Mouse (Mus musculus) MEL (cell line): Measurements from ENCODE around the gene Stk40. TPM values are rescaled to one million over a fixed set of nuclear protein-coding genes. Genes with fewer than 3 reads are reported as not detected.

Experiments used
- DNase-seq: peaks from one replicate; pipeline ENCODE4 v3.0.0; 2011; ENCODE audit warnings: low read depth, low spot score
- H3K27ac ChIP-seq: 2 replicates; pipeline ENCODE4 v1.5.1; 2012; ENCODE audit warnings: low read depth, mild to moderate bottlenecking, control low read depth, low read length, moderate library complexity; ENCODE audit not compliant: control insufficient read depth
- H3K27me3 ChIP-seq, 2 experiments: fragments of 150-350 bp in 1 of 2; sonication (generic) in 1 of 2; 2 replicates each; pipeline ENCODE4 v1.6.1; 2012; ENCODE audit warnings: low read length in 2 of 2, mild to moderate bottlenecking in 2 of 2, improper control_type of control experiment in 1 of 2, moderate library complexity in 1 of 2; ENCODE audit not compliant: insufficient read depth in 2 of 2, control insufficient read depth in 1 of 2
- H3K36me3 ChIP-seq, 2 experiments: 2 replicates each; pipeline ENCODE4 v1.6.1; 2012 to 2014; ENCODE audit warnings: low read length in 2 of 2, improper control_type of control experiment in 1 of 2, inconsistent platforms in 1 of 2, mild to moderate bottlenecking in 1 of 2; ENCODE audit not compliant: insufficient read depth in 2 of 2, control insufficient read depth in 1 of 2
- H3K4me1 ChIP-seq, 2 experiments: fragments of 150-350 bp in 1 of 2; sonication (generic) in 1 of 2; 2 replicates each; pipeline ENCODE4 v1.6.1; 2012; ENCODE audit warnings: low read length in 2 of 2, improper control_type of control experiment in 1 of 2, mild to moderate bottlenecking in 1 of 2; ENCODE audit not compliant: insufficient read depth in 2 of 2, control insufficient read depth in 1 of 2
- H3K4me3 ChIP-seq, 2 experiments: fragments of 150-350 bp in 1 of 2; sonication (generic) in 1 of 2; 2 replicates each; pipeline ENCODE4 v1.5.1; 2012; ENCODE audit warnings: low read depth in 2 of 2, low read length in 2 of 2, mild to moderate bottlenecking in 2 of 2, moderate library complexity in 2 of 2, control low read depth in 1 of 2, improper control_type of control experiment in 1 of 2; ENCODE audit not compliant: control insufficient read depth in 1 of 2, insufficient read depth in 1 of 2
- H3K79me2 ChIP-seq: 2 replicates; pipeline ENCODE4 v1.6.1; 2012; ENCODE audit warnings: mild to moderate bottlenecking, low read length, moderate library complexity; ENCODE audit not compliant: control insufficient read depth, poor library complexity, insufficient read depth
- H3K9ac ChIP-seq: 2 replicates; pipeline ENCODE4 v1.6.1; 2012; ENCODE audit warnings: low read depth, mild to moderate bottlenecking, control low read depth, low read length, moderate library complexity; ENCODE audit not compliant: control insufficient read depth, poor library complexity, severe bottlenecking
- H3K9me3 ChIP-seq: fragments of 150-350 bp; sonication (generic); replicated peaks from 2 replicates; pipeline ENCODE4 v1.6.1; 2012; ENCODE audit warnings: mild to moderate bottlenecking, low read length, improper control_type of control experiment, moderate library complexity; ENCODE audit not compliant: insufficient read depth
- BHLHE40 ChIP-seq: IDR thresholded peaks from 2 replicates; pipeline ENCODE4 v1.6.1; 2012; ENCODE audit warnings: low read depth, mild to moderate bottlenecking, inconsistent platforms, low read length, improper control_type of control experiment, borderline replicate concordance
- CHD1 ChIP-seq: IDR thresholded peaks from 2 replicates; pipeline ENCODE4 v1.6.1; 2012; ENCODE audit warnings: low read depth, mild to moderate bottlenecking, inconsistent platforms, low read length, improper control_type of control experiment
- CHD2 ChIP-seq: IDR thresholded peaks from 2 replicates; pipeline ENCODE4 v1.6.1; 2011; ENCODE audit warnings: low read length, improper control_type of control experiment
- CTCF ChIP-seq, 3 experiments: IDR thresholded peaks in 2 of 3; conservative IDR thresholded peaks in 1 of 3; 2 replicates each; pipeline ENCODE4 v1.5.1; 2011 to 2012; ENCODE audit warnings: low read length in 3 of 3, low read depth in 2 of 3, mild to moderate bottlenecking in 2 of 3, improper control_type of control experiment in 1 of 3, inconsistent platforms in 1 of 3, mixed read lengths in 1 of 3, moderate library complexity in 1 of 3; ENCODE audit not compliant: control insufficient read depth in 1 of 3, insufficient read depth in 1 of 3, poor library complexity in 1 of 3, severe bottlenecking in 1 of 3
- ELF1 ChIP-seq: IDR thresholded peaks from 2 replicates; pipeline ENCODE4 v1.6.1; 2014; ENCODE audit warnings: low read depth, mild to moderate bottlenecking, inconsistent platforms, low read length, improper control_type of control experiment, moderate library complexity
- EP300 ChIP-seq, 2 experiments: IDR thresholded peaks; 2 replicates each; pipeline ENCODE4 v1.6.1; 2011; ENCODE audit warnings: improper control_type of control experiment in 2 of 2, low read length in 2 of 2, low read depth in 1 of 2, mild to moderate bottlenecking in 1 of 2
- GABPA ChIP-seq: IDR thresholded peaks from 2 replicates; pipeline ENCODE4 v1.6.1; 2012; ENCODE audit warnings: low read depth, mild to moderate bottlenecking, inconsistent platforms, low read length, improper control_type of control experiment, moderate library complexity
- GATA1 ChIP-seq: IDR thresholded peaks from 2 replicates; pipeline ENCODE4 v1.6.1; 2011; ENCODE audit warnings: low read depth, low read length, improper control_type of control experiment
- HCFC1 ChIP-seq: IDR thresholded peaks from 2 replicates; pipeline ENCODE4 v1.6.1; 2012; ENCODE audit warnings: low read depth, mild to moderate bottlenecking, inconsistent platforms, low read length, improper control_type of control experiment, moderate library complexity
- MAX ChIP-seq: IDR thresholded peaks from 2 replicates; pipeline ENCODE4 v1.6.1; 2011; ENCODE audit warnings: low read length, improper control_type of control experiment
- MAZ ChIP-seq: IDR thresholded peaks from 2 replicates; pipeline ENCODE4 v1.6.1; 2012; ENCODE audit warnings: low read depth, mild to moderate bottlenecking, inconsistent platforms, low read length, improper control_type of control experiment
- MEF2A ChIP-seq: IDR thresholded peaks from 2 replicates; pipeline ENCODE4 v1.6.1; 2014; ENCODE audit warnings: low read depth, mild to moderate bottlenecking, inconsistent platforms, low read length, improper control_type of control experiment; ENCODE audit not compliant: poor library complexity, insufficient replicate concordance, severe bottlenecking; ENCODE audit errors: extremely low read depth
- MYB ChIP-seq: IDR thresholded peaks from 2 replicates; pipeline ENCODE4 v1.6.1; 2011; ENCODE audit warnings: mild to moderate bottlenecking, low read depth, low read length, improper control_type of control experiment
- MYC ChIP-seq: IDR thresholded peaks from 2 replicates; pipeline ENCODE4 v1.6.1; 2011; ENCODE audit warnings: low read depth, mild to moderate bottlenecking, low read length, improper control_type of control experiment, moderate library complexity
- NELFE ChIP-seq: IDR thresholded peaks from 2 replicates; pipeline ENCODE4 v1.6.1; 2011; ENCODE audit warnings: low read depth, low read length, improper control_type of control experiment
- POLR2A ChIP-seq, 2 experiments: IDR thresholded peaks; 2 replicates each; pipeline ENCODE4 v1.6.1; 2011 to 2012; ENCODE audit warnings: low read length in 2 of 2, mild to moderate bottlenecking in 2 of 2, control low read depth in 1 of 2, improper control_type of control experiment in 1 of 2, low read depth in 1 of 2, moderate library complexity in 1 of 2; ENCODE audit not compliant: control insufficient read depth in 1 of 2, insufficient read depth in 1 of 2, poor library complexity in 1 of 2
- POLR2AphosphoS2 ChIP-seq: IDR thresholded peaks from 2 replicates; pipeline ENCODE4 v1.6.1; 2011; ENCODE audit warnings: low read length, improper control_type of control experiment
- POLR2AphosphoS5 ChIP-seq: IDR thresholded peaks from 2 replicates; pipeline ENCODE4 v1.6.1; 2012; ENCODE audit warnings: low read depth, borderline replicate concordance, mild to moderate bottlenecking, inconsistent platforms, low read length, moderate library complexity, mixed read lengths
- RAD21 ChIP-seq: IDR thresholded peaks from 2 replicates; pipeline ENCODE4 v1.6.1; 2011; ENCODE audit warnings: mild to moderate bottlenecking, low read depth, low read length, improper control_type of control experiment
- RCOR1 ChIP-seq: IDR thresholded peaks from 2 replicates; pipeline ENCODE4 v1.6.1; 2012; ENCODE audit warnings: low read depth, mild to moderate bottlenecking, inconsistent platforms, low read length, improper control_type of control experiment
- SIN3A ChIP-seq: IDR thresholded peaks from 2 replicates; pipeline ENCODE4 v1.6.1; 2012; ENCODE audit warnings: low read length, improper control_type of control experiment, inconsistent platforms
- TAL1 ChIP-seq: IDR thresholded peaks from 2 replicates; pipeline ENCODE4 v1.6.1; 2012; ENCODE audit warnings: mild to moderate bottlenecking, inconsistent platforms, low read length, moderate library complexity, mixed read lengths
- TBP ChIP-seq: IDR thresholded peaks from 2 replicates; pipeline ENCODE4 v1.8.0; 2011; ENCODE audit warnings: low read depth, low read length, improper control_type of control experiment
- UBTF ChIP-seq: IDR thresholded peaks from 2 replicates; pipeline ENCODE4 v1.6.1; 2012; ENCODE audit warnings: low read depth, mild to moderate bottlenecking, inconsistent platforms, low read length, improper control_type of control experiment, moderate library complexity, borderline replicate concordance; ENCODE audit not compliant: insufficient read depth
- USF2 ChIP-seq, 2 experiments: IDR thresholded peaks; 2 replicates each; pipeline ENCODE4 v1.6.1; 2011 to 2012; ENCODE audit warnings: improper control_type of control experiment in 2 of 2, low read length in 2 of 2, borderline replicate concordance in 1 of 2, inconsistent platforms in 1 of 2, low read depth in 1 of 2, mild to moderate bottlenecking in 1 of 2; ENCODE audit not compliant: insufficient read depth in 1 of 2
- ZC3H11A ChIP-seq: IDR thresholded peaks from 2 replicates; pipeline ENCODE4 v1.6.1; 2012; ENCODE audit warnings: low read depth, mild to moderate bottlenecking, inconsistent platforms, low read length, improper control_type of control experiment
- ZKSCAN1 ChIP-seq: IDR thresholded peaks from 2 replicates; pipeline ENCODE4 v1.6.1; 2012; ENCODE audit warnings: low read depth, mild to moderate bottlenecking, inconsistent platforms, low read length, improper control_type of control experiment, moderate library complexity
- ZNF384 ChIP-seq: IDR thresholded peaks from 2 replicates; pipeline ENCODE4 v1.6.1; 2012; ENCODE audit warnings: low read depth, mild to moderate bottlenecking, inconsistent platforms, low read length, improper control_type of control experiment
- polyA plus RNA-seq, 2 experiments: library from polyadenylated mRNA; stranded (reverse) in 1 of 2; unstranded in 1 of 2; fragments of >175 nt in 1 of 2; fragments of >200 nt in 1 of 2; gene quantifications; 2 replicates each; pipeline versions ENCODE4 v1.2.1 to v1.2.4; 2012; ENCODE audit warnings: low replicate concordance in 2 of 2, low read depth in 1 of 2; ENCODE audit not compliant: insufficient read length in 2 of 2, insufficient read depth in 1 of 2, missing spikeins in 1 of 2
- total RNA-seq: library from RNA; depleted of rRNA; stranded (reverse); fragments of 300-350 nt; gene quantifications from 2 replicates; pipeline ENCODE4 v1.2.3, GENCODE M21; 2012

Gene Stk40
- total and polyA plus RNA-seq, 3 experiments: 16.8 to 270 (median 79.4) TPM

GRCm38 (mm10) chr4:126155183-126155582 lies 51.4 kb downstream of the Stk40 start:
- no peak overlapping the region for H3K9ac ChIP-seq
- peak; percentile 34 for DNase-seq
- H3K27ac ChIP-seq: no peak overlapping the region
- no peaks in the 10 kb centered on the region for H3K79me2 ChIP-seq
- no peaks in the 10 kb centered on the region for H3K36me3 ChIP-seq
- H3K4me1 ChIP-seq: no peaks in the 10 kb centered on the region
- no peaks in the 10 kb centered on the region for H3K27me3 ChIP-seq
- no peak overlapping the region for H3K4me3 ChIP-seq
- TF ChIP-seq ZNF384 (peak; percentile 17; the same call in 1 of the 2 replicates), ZKSCAN1 (no peak), EP300 (IDR thresholded peaks at IDR 0.05; ENCODE audit: low read depth in 1 of 2, low read length in 2 of 2) (no peak)
- TF ChIP-seq, all 39 proteins: peak for 1
- no peaks in the 10 kb centered on the region for H3K9me3 ChIP-seq

- H3K9me3 ChIP-seq: no peaks in the 10 kb centered on the region
- H3K4me3 ChIP-seq: no peak overlapping the region
- DNase-seq: no peak
- H3K79me2 ChIP-seq: no peaks in the 10 kb centered on the region
- H3K4me1 ChIP-seq: no peaks in the 10 kb centered on the region
- H3K36me3 ChIP-seq: no peaks in the 10 kb centered on the region
- no peaks in the 10 kb centered on the region for H3K27me3 ChIP-seq
- H3K27ac ChIP-seq: no peak overlapping the region
- H3K9ac ChIP-seq: no peak overlapping the region
- TF ChIP-seq ELF1: no peak
- TF ChIP-seq MYC: no peak
- no peak for TF ChIP-seq GABPA
- no peak for TF ChIP-seq GATA1
- no peak for TF ChIP-seq TAL1
- no peak for TF ChIP-seq BHLHE40
- no peak for TF ChIP-seq POLR2AphosphoS2
- no peak for TF ChIP-seq MAZ
- TF ChIP-seq, all 39 proteins: peak for 0
Measured at GRCm38 (mm10) chr4:126155869-126156268, 52.1 kb downstream of the Stk40 start.

GRCm38 (mm10) chr4:126156617-126157016 lies 52.9 kb downstream of the Stk40 start:
- no peaks in the 10 kb centered on the region for H3K4me1 ChIP-seq
- peak; percentile 49 for DNase-seq
- H3K79me2 ChIP-seq: no peaks in the 10 kb centered on the region
- H3K36me3 ChIP-seq: no peaks in the 10 kb centered on the region
- H3K27ac ChIP-seq: no peak overlapping the region
- H3K27me3 ChIP-seq: no peaks in the 10 kb centered on the region
- H3K9ac ChIP-seq: no peak overlapping the region
- H3K9me3 ChIP-seq: no peaks in the 10 kb centered on the region
- H3K4me3 ChIP-seq: no peak overlapping the region
- no peak for TF ChIP-seq POLR2A (IDR thresholded peaks at IDR 0.05; ENCODE audit: control insufficient read depth in 1 of 2, insufficient read depth in 1 of 2, low read depth in 1 of 2, low read length in 2 of 2, poor library complexity in 1 of 2)
- no peak for TF ChIP-seq MYB
- no peak for TF ChIP-seq HCFC1
- peak; percentile 26 for TF ChIP-seq RAD21
- no peak for TF ChIP-seq NELFE
- no peak for TF ChIP-seq UBTF
- TF ChIP-seq CHD2: no peak
- TF ChIP-seq POLR2AphosphoS5: no peak
- TF ChIP-seq USF2 (IDR thresholded peaks at IDR 0.05; ENCODE audit: borderline replicate concordance in 1 of 2, insufficient read depth in 1 of 2, low read depth in 1 of 2, low read length in 2 of 2): no peak
- TF ChIP-seq MEF2A: no peak
- 0 out of 2 replicates have a peak, but pooled peaks have one; percentile 14 for TF ChIP-seq ZC3H11A
- TF ChIP-seq MAZ: no peak
- TF ChIP-seq SIN3A: no peak
- peak; percentile 66 to 97 (median 76) for TF ChIP-seq CTCF (IDR thresholded peaks at IDR 0.05 in 2 of 3, conservative IDR thresholded peaks at IDR 0.05 in 1 of 3; ENCODE audit: control insufficient read depth in 1 of 3, insufficient read depth in 1 of 3, low read depth in 2 of 3, low read length in 3 of 3, poor library complexity in 1 of 3, severe bottlenecking in 1 of 3)
- no peak for TF ChIP-seq CHD1
- TF ChIP-seq RCOR1: no peak
- TF ChIP-seq TBP: no peak
- TF ChIP-seq MAX: no peak
- TF ChIP-seq ZNF384: no peak
